8 mouse cellular contexts compared by ENCODE assay signal in genomic region chr10:20952926-20953325, GRCm38 (mm10). TPM values are rescaled to one million over a fixed set of nuclear protein-coding genes. Genes with fewer than 3 reads are reported as not detected.
DNase-seq lines count a peak whose midpoint lies in the region; ATAC-seq and TF ChIP-seq lines count a peak whose summit lies in the region.

No protein-coding gene starts in this region.

- H3K4me3 ChIP-seq in heart, embryonic 14.5 days (ENCODE audit: control insufficient read depth in 1 of 2, insufficient read depth in 1 of 2, low read depth in 1 of 2, low read length in 2 of 2), result peak overlapping the region; percentile 72 to 76
- peak overlapping the region; percentile 96 for H3K4me3 ChIP-seq in E14TG2a.4 (replicated peaks; ENCODE audit: low read length)
- peak overlapping the region; percentile 83 for H3K4me3 ChIP-seq in forebrain, embryonic 13.5 days
- peak overlapping the region; percentile 92 for H3K4me3 ChIP-seq in liver, embryonic 13.5 days (replicated peaks)

- H3K27ac ChIP-seq in heart, embryonic 14.5 days (replicated peaks in 1 of 2; ENCODE audit: control insufficient read depth in 1 of 2, insufficient read depth in 1 of 2, low read depth in 2 of 2, low read length in 2 of 2), result peak overlapping the region; percentile 70 to 85; a peak in 3 of 4 replicates
- H3K27ac ChIP-seq in forebrain, embryonic 13.5 days, result peak overlapping the region; percentile 95
- H3K27ac ChIP-seq in liver, embryonic 13.5 days, result peak overlapping the region; percentile 91

- H3K27me3 ChIP-seq in heart, embryonic 14.5 days (ENCODE audit: control insufficient read depth, insufficient read depth, low read length), result no peaks in the 10 kb centered on the region
- no peaks in the 10 kb centered on the region for H3K27me3 ChIP-seq in E14TG2a.4 (ENCODE audit: insufficient read depth, low read length)
- no peaks in the 10 kb centered on the region for H3K27me3 ChIP-seq in forebrain, embryonic 13.5 days
- no peaks in the 10 kb centered on the region for H3K27me3 ChIP-seq in liver, embryonic 13.5 days

- 4% methylated on average over 11 of the region's 11 CpGs for WGBS in heart, embryonic 14.5 days
- WGBS in forebrain, embryonic 13.5 days, result 2% methylated on average over 11 of the region's 11 CpGs
- 4% methylated on average over 11 of the region's 11 CpGs for WGBS in liver, embryonic 13.5 days (ENCODE audit: insufficient replicate concordance)

- no peaks in the 10 kb centered on the region for H3K36me3 ChIP-seq in heart, embryonic 14.5 days (ENCODE audit: control insufficient read depth, insufficient read depth, low read length)
- no peaks in the 10 kb centered on the region for H3K36me3 ChIP-seq in E14TG2a.4 (ENCODE audit: insufficient read depth, low read length)
- no peaks in the 10 kb centered on the region for H3K36me3 ChIP-seq in forebrain, embryonic 13.5 days (ENCODE audit: poor library complexity, severe bottlenecking)
- no peaks in the 10 kb centered on the region for H3K36me3 ChIP-seq in liver, embryonic 13.5 days

- DNase-seq in heart, postnatal 10 days, result no peak
- DNase-seq in liver, embryonic 13.5 days, result no peak
- DNase-seq in urinary bladder, postnatal 10 days (ENCODE audit: low spot score), result no peak
- DNase-seq in ovary, postnatal 14 days (ENCODE audit: low spot score), result no peak

- peak overlapping the region; percentile 81 for H3K9ac ChIP-seq in heart, embryonic 14.5 days (ENCODE audit: low read length)
- H3K9ac ChIP-seq in forebrain, embryonic 13.5 days, result peak overlapping the region; percentile 88
- H3K9ac ChIP-seq in liver, embryonic 13.5 days, result peak overlapping the region; percentile 94

- TF ChIP-seq CTCF in E14TG2a.4 (conservative IDR thresholded peaks at IDR 0.05; ENCODE audit: low read length), result no peak

- no peaks in the 10 kb centered on the region for H3K9me3 ChIP-seq in heart, embryonic 14.5 days (ENCODE audit: control insufficient read depth, low read length)
- H3K9me3 ChIP-seq in E14TG2a.4 (ENCODE audit: low read length), result no peaks in the 10 kb centered on the region
- no peaks in the 10 kb centered on the region for H3K9me3 ChIP-seq in forebrain, embryonic 13.5 days (replicated peaks)
- H3K9me3 ChIP-seq in liver, embryonic 13.5 days (replicated peaks), result no peaks in the 10 kb centered on the region

- ATAC-seq in heart, embryonic 14.5 days (ENCODE audit: insufficient number of reproducible peaks, insufficient read depth, low FRiP score, low read depth), result no peak
- no peak for ATAC-seq in forebrain, embryonic 13.5 days
- no peak for ATAC-seq in liver, embryonic 13.5 days (ENCODE audit: low read depth)
- ATAC-seq in megakaryocyte progenitor cell, adult 5-6 weeks (replicated peaks; ENCODE audit: poor library complexity), result no peak

- H3K4me2 ChIP-seq in heart, embryonic 14.5 days (ENCODE audit: low read length), result peak overlapping the region; percentile 66
- peak overlapping the region; percentile 63 for H3K4me2 ChIP-seq in forebrain, embryonic 13.5 days
- peak overlapping the region; percentile 95 for H3K4me2 ChIP-seq in liver, embryonic 13.5 days

- intact Hi-C loops in heart, postnatal 10 days (cut with DNase I), result no loop called here

- peaks cover 4 to 7% of the 10 kb centered on the region in 2 experiments; a peak in 2 of 4 replicates for H3K4me1 ChIP-seq in heart, embryonic 14.5 days (ENCODE audit: control insufficient read depth in 2 of 2, insufficient read depth in 2 of 2, low read length in 2 of 2)
- H3K4me1 ChIP-seq in E14TG2a.4 (replicated peaks; ENCODE audit: low read depth, low read length), result peaks cover 12% of the 10 kb centered on the region
- H3K4me1 ChIP-seq in forebrain, embryonic 13.5 days, result peaks cover 7% of the 10 kb centered on the region; the same call in 1 of the 2 replicates
- peaks cover 15% of the 10 kb centered on the region for H3K4me1 ChIP-seq in liver, embryonic 13.5 days (replicated peaks)

RNA-seq across cellular contexts. Expression of gene Ahi1, which starts 0.6 kb away (rescaled TPM):
- polyA plus RNA-seq in heart, embryonic 14.5 days (2014; fragmentation: Nextera tagmentation; extraction: Ambion mirVana), result 3.5 and 4.4 TPM in 2 replicates
- 1 to 10 TPM; 2.6 to 3.0 TPM for total RNA-seq in heart, postnatal 10 days (2021)
- polyA plus RNA-seq in forebrain, embryonic 13.5 days (2015; fragmentation: Nextera tagmentation; extraction: Ambion mirVana), result 38.0 and 41.5 TPM in 2 replicates
- 4.3 and 4.4 TPM in 2 replicates for polyA plus RNA-seq in liver, embryonic 13.5 days (2015; fragmentation: Nextera tagmentation; extraction: Ambion mirVana)
- total RNA-seq in megakaryocyte progenitor cell, adult 5-6 weeks (2015), result 6.5 and 7.6 TPM in 2 replicates
- 4.3 and 4.8 TPM in 2 replicates for total RNA-seq in megakaryocyte progenitor cell, adult 5-6 weeks (2017)
